Mouse (Mus musculus) lung, embryonic 14.5 days (tissue): ENCODE measurements around the gene Fam205a2. TPM values are rescaled to one million over a fixed set of nuclear protein-coding genes. Genes with fewer than 3 reads are reported as not detected.
"Not testable (repeated sequence)": the region's sequence is repeated elsewhere in the genome, so short reads cannot be mapped to it uniquely, and the experiment has no call there.

Experiments
- ATAC-seq: fragments of 200-750 bp; cut with Nextera tagmentation; 2 replicates; pipeline ENCODE4 v1.8.0; 2017; ENCODE audit warnings: mild to moderate bottlenecking, moderate TSS enrichment, moderate library complexity; ENCODE audit not compliant: insufficient read depth
- DNase-seq: peaks from one replicate; pipeline ENCODE4 v3.0.0-alpha.2; 2015
- H3K27ac ChIP-seq: fragments of 300-500 bp; sonication (generic); 2 replicates; pipeline ENCODE4 v1.5.1; 2014; ENCODE audit warnings: low read depth, mild to moderate bottlenecking, moderate library complexity
- H3K27me3 ChIP-seq: fragments of 300-500 bp; sonication (generic); 2 replicates; pipeline ENCODE4 v1.6.1; 2014; ENCODE audit warnings: low read length, control low read depth; ENCODE audit not compliant: insufficient read depth
- H3K36me3 ChIP-seq: fragments of 300-500 bp; sonication (generic); 2 replicates; pipeline ENCODE4 v1.6.1; 2014; ENCODE audit warnings: control low read depth; ENCODE audit not compliant: insufficient read depth
- H3K4me1 ChIP-seq: fragments of 300-500 bp; sonication (generic); 2 replicates; pipeline ENCODE4 v1.6.1; 2014; ENCODE audit warnings: antibody characterized with exemption, control low read depth; ENCODE audit not compliant: insufficient read depth
- H3K4me2 ChIP-seq: fragments of 300-500 bp; sonication (generic); 2 replicates; pipeline ENCODE4 v1.6.1; 2014; ENCODE audit warnings: mild to moderate bottlenecking
- H3K4me3 ChIP-seq: fragments of 300-500 bp; sonication (generic); 2 replicates; pipeline ENCODE4 v1.5.1; 2014; ENCODE audit warnings: low read depth, low read length
- H3K9ac ChIP-seq: fragments of 300-500 bp; sonication (generic); 2 replicates; pipeline ENCODE4 v1.6.1; 2014
- H3K9me3 ChIP-seq: fragments of 300-500 bp; sonication (generic); 2 replicates; pipeline ENCODE4 v1.6.1; 2016; ENCODE audit warnings: low read depth, low read length, control low read depth
- WGBS: fragments of 180-500 bp; shearing (Covaris S2); extraction: QIAGEN DNeasy Blood & Tissue Kit; methylation state at CpG from one replicate; pipeline ENCODE4 v1.1.7; 2014; 5-methylcytosine and 5-hydroxymethylcytosine counted together
- polyA plus RNA-seq: library from polyadenylated mRNA; unstranded; fragments of >200 nt; fragmentation: Nextera tagmentation; extraction: Ambion mirVana; gene quantifications from 2 replicates; pipeline ENCODE4 v1.2.1, GENCODE M21; 2014

Fam205a2 gene
- 0.16 TPM in 1 of 2 replicates, not detected in the other for polyA plus RNA-seq

GRCm38 (mm10) chr4:42528075-42528474, at the start of gene Fam205a2:
Gene Fam205a2, minus strand, starts transcription at chr4:42528175.
- H3K4me2 ChIP-seq, H3K4me1 ChIP-seq: not testable (repeated sequence)
- WGBS: no CpG with 5 or more reads among the region's 1 CpGs

More at GRCm38 (mm10) chr4:42528075-42528474, at the start of gene Fam205a2:
- not testable (repeated sequence) for DNase-seq, H3K27me3 ChIP-seq, ATAC-seq, H3K27ac ChIP-seq, H3K4me3 ChIP-seq, H3K9ac ChIP-seq, H3K36me3 ChIP-seq, H3K9me3 ChIP-seq

Other genes starting within 250 kb of the Fam205a2 start
- not detected in 2 replicates for gene Gm21953, start 233.9 kb downstream of the Fam205a2 start, polyA plus RNA-seq
- 0.16 TPM in 1 of 2 replicates, not detected in the other for gene Fam205a3, start 209.8 kb downstream of the Fam205a2 start, polyA plus RNA-seq
- gene Gm21586, start 88.8 kb downstream of the Fam205a2 start, polyA plus RNA-seq: not detected in 2 replicates
- gene Gm2163, start 61.4 kb downstream of the Fam205a2 start, polyA plus RNA-seq: not detected in 2 replicates
- gene Gm10591, start 84.0 kb upstream of the Fam205a2 start, polyA plus RNA-seq: 0.61 and 2.1 TPM in 2 replicates
- not detected in 2 replicates for gene Gm2564, start 101.5 kb upstream of the Fam205a2 start, polyA plus RNA-seq
- gene Ccl27b, start 127.1 kb upstream of the Fam205a2 start, polyA plus RNA-seq: not detected in 2 replicates
- gene Il11ra2, start 133.7 kb upstream of the Fam205a2 start, polyA plus RNA-seq: not detected in 2 replicates
- 0.45 TPM in 1 of 2 replicates, not detected in the other for gene 4930578G10Rik, start 207.4 kb upstream of the Fam205a2 start, polyA plus RNA-seq
- gene Ccl19, start 228.4 kb upstream of the Fam205a2 start, polyA plus RNA-seq: not detected in 2 replicates
- gene Ccl21a, start 245.8 kb upstream of the Fam205a2 start, polyA plus RNA-seq: 57.4 and 77.5 TPM in 2 replicates